Mouse (Mus musculus): Measurements from ENCODE around the gene Mrpl16.

GRCm38 (mm10) chr19:11814742-11815333, 44.6 kb downstream of the Mrpl16 start:
- no peak for TF ChIP-seq CTCF (IDR thresholded peaks at IDR 0.05; ENCODE audit: low read depth, low read length)
- TF ChIP-seq POLR2A (IDR thresholded peaks at IDR 0.05; ENCODE audit: borderline replicate concordance, low read depth, low read length), result no peak

Measured in bone marrow macrophage, adult 2 months (primary cell).